Mouse (Mus musculus): ENCODE measurements around the gene Ap2s1. TPM values are rescaled to one million over a fixed set of nuclear protein-coding genes. Genes with fewer than 3 reads are reported as not detected.

The Ap2s1 gene
- polyA plus RNA-seq, 1 experiment from 2014 or later = 162 TPM

DNA sequence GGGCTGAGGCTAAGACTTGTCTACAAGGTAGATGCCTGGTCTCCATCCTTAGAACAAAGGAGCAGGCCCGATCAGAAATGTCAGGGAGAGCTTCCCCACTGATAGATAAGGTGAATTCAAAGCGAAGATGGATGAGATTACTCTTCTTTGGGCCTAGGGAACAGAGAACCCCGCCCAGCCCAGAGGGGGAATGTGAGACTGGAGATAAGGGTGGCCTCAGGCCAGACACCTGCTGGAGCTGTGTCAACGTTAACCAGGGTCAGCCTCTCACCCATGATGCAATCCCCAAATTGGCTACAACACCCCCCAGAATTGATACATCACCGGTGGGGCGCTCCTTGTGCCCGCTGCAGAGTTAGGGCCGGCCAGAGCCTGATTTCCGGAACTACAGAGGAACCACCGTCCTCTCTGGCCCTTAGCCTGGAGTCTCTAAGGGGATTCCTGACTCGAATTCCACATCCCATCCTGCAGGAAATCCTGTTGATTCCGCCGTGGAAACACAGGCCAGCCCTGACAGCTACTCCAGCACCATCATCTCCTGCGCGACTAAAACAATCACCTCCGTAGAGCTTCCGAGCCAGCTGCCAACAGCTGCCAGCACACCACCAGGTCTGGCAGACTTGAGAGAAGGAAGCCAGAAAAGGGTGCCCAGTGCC lies 17.3 kb downstream of the Ap2s1 start:
- ATAC-seq (ENCODE audit: insufficient read depth) = no peak
- peaks cover 11% of the 10 kb centered on the region for H3K4me1 ChIP-seq (replicated peaks)
- no peak overlapping the region for H3K4me3 ChIP-seq (replicated peaks)
- H3K4me2 ChIP-seq = 0 out of 2 replicates have a peak overlapping the region, but pooled peaks have one; percentile 5
- 31% methylated on average over 17 of the region's 17 CpGs for WGBS (ENCODE audit: insufficient replicate concordance)
- no peak overlapping the region for H3K27ac ChIP-seq (replicated peaks)
- H3K9ac ChIP-seq = no peak overlapping the region
- no peaks in the 10 kb centered on the region for H3K36me3 ChIP-seq (replicated peaks)
- peaks cover 4% of the 10 kb centered on the region; the same call in 1 of the 2 replicates for H3K27me3 ChIP-seq
- H3K9me3 ChIP-seq (replicated peaks) = no peaks in the 10 kb centered on the region

GRCm38 (mm10) chr7:16758872-16759574 lies 20.8 kb downstream of the Ap2s1 start:
- Histone ChIP-seq H3K27me3 (peaks cover 14% of the 10 kb centered on the region), H3K9ac (no peak overlapping the region), H3K27ac (replicated peaks) (no peak overlapping the region), H3K4me3 (replicated peaks) (no peak overlapping the region), H3K9me3 (replicated peaks) (no peaks in the 10 kb centered on the region), H3K4me2 (no peak overlapping the region), H3K4me1 (replicated peaks) (peaks cover 9% of the 10 kb centered on the region), H3K36me3 (replicated peaks) (no peaks in the 10 kb centered on the region)
- 54% methylated on average over 11 of the region's 11 CpGs for WGBS (ENCODE audit: insufficient replicate concordance)
- ATAC-seq (ENCODE audit: insufficient read depth) = no peak

GRCm38 (mm10) chr7:16760292-16760691 lies 22.1 kb downstream of the Ap2s1 start:
- Histone ChIP-seq H3K27ac (replicated peaks) (no peak overlapping the region), H3K4me2 (no peak overlapping the region), H3K4me1 (replicated peaks) (peaks cover 6% of the 10 kb centered on the region), H3K9me3 (replicated peaks) (no peaks in the 10 kb centered on the region), H3K9ac (no peak overlapping the region), H3K36me3 (replicated peaks) (no peaks in the 10 kb centered on the region), H3K4me3 (replicated peaks) (no peak overlapping the region), H3K27me3 (peaks cover 14% of the 10 kb centered on the region)
- 0 out of 2 replicates have a peak, but pooled peaks have one; percentile 31 for ATAC-seq (ENCODE audit: insufficient read depth)
- WGBS (ENCODE audit: insufficient replicate concordance) = 13% methylated on average over 8 of the region's 8 CpGs

- ATAC-seq (ENCODE audit: insufficient read depth) = no peak
- H3K9ac ChIP-seq = no peak overlapping the region
- 50% methylated on average over 10 of the region's 10 CpGs for WGBS (ENCODE audit: insufficient replicate concordance)
- no peak overlapping the region for H3K4me3 ChIP-seq (replicated peaks)
- H3K27me3 ChIP-seq = peaks cover 9% of the 10 kb centered on the region
- no peak overlapping the region for H3K27ac ChIP-seq (replicated peaks)
- no peaks in the 10 kb centered on the region for H3K36me3 ChIP-seq (replicated peaks)
- H3K4me2 ChIP-seq = no peak overlapping the region
- no peaks in the 10 kb centered on the region for H3K9me3 ChIP-seq (replicated peaks)
- no peaks in the 10 kb centered on the region for H3K4me1 ChIP-seq (replicated peaks)
Observed at GRCm38 (mm10) chr7:16761005-16761481, 22.8 kb downstream of the Ap2s1 start.

GRCm38 (mm10) chr7:16761630-16762029 lies 23.4 kb downstream of the Ap2s1 start:
- 56% methylated on average over 5 of the region's 5 CpGs for WGBS (ENCODE audit: insufficient replicate concordance)
- no peaks in the 10 kb centered on the region for H3K9me3 ChIP-seq (replicated peaks)
- no peak overlapping the region for H3K4me3 ChIP-seq (replicated peaks)
- no peak overlapping the region for H3K9ac ChIP-seq
- no peak overlapping the region for H3K4me2 ChIP-seq
- H3K4me1 ChIP-seq (replicated peaks) = no peaks in the 10 kb centered on the region
- no peak overlapping the region for H3K27ac ChIP-seq (replicated peaks)
- no peak for ATAC-seq (ENCODE audit: insufficient read depth)
- peaks cover 9% of the 10 kb centered on the region for H3K27me3 ChIP-seq
- H3K36me3 ChIP-seq (replicated peaks) = no peaks in the 10 kb centered on the region

DNA sequence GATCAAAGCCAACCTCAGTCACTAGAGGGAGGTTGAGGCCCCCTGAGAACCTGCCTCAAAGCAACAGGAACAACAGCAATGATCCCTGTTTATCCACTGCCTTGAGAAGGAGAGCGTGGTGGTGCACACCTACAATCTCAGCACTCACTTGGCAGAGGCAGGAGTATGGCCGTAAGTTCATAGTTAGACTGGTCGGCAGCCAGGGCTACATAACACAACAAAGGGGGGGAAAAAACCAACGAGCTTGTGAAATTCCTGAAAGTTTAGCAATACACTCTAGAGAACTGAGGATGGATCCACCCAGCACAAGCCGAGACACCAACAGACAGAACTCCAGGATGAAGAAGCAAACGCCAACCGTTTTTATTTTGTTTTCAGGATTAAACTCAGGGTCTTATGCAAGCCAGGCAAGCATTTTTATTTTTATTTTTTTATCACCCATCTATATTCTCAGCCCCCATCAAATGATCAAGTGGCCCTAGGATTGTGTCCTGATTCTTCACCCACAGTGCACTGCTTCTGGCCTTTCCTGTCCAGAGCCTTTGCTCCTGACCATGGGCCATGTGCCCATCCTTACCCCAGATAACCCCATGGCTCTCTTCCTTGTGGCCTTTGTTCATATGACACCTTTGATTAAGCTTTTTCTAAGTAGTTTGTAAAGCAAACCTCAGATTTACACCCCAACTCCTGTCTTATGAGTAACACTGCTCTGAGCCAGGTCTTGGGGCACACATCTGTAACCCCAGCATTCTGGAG lies 25.4 kb downstream of the Ap2s1 start:
- WGBS (ENCODE audit: insufficient replicate concordance) = 67% methylated on average over 7 of the region's 7 CpGs
- no peak overlapping the region for H3K9ac ChIP-seq

GRCm38 (mm10) chr7:16766443-16766842 lies 28.2 kb downstream of the Ap2s1 start:
- no peak overlapping the region for H3K4me3 ChIP-seq (replicated peaks)
- H3K27me3 ChIP-seq = peaks cover 4% of the 10 kb centered on the region
- no peak overlapping the region for H3K27ac ChIP-seq (replicated peaks)
- WGBS (ENCODE audit: insufficient replicate concordance) = 50% methylated on average over 2 of the region's 2 CpGs
- no peak for ATAC-seq (ENCODE audit: insufficient read depth)
- H3K4me2 ChIP-seq = no peak overlapping the region
- H3K9ac ChIP-seq = no peak overlapping the region
- no peaks in the 10 kb centered on the region for H3K36me3 ChIP-seq (replicated peaks)
- no peaks in the 10 kb centered on the region for H3K4me1 ChIP-seq (replicated peaks)
- H3K9me3 ChIP-seq (replicated peaks) = no peaks in the 10 kb centered on the region

More for the DNA sequence above, 25.4 kb downstream of the Ap2s1 start:
- H3K36me3 ChIP-seq (replicated peaks) = no peaks in the 10 kb centered on the region
- no peaks in the 10 kb centered on the region for H3K4me1 ChIP-seq (replicated peaks)
- no peak overlapping the region for H3K4me3 ChIP-seq (replicated peaks)
- ATAC-seq (ENCODE audit: insufficient read depth) = no peak
- H3K27ac ChIP-seq (replicated peaks) = no peak overlapping the region
- peaks cover 9% of the 10 kb centered on the region for H3K27me3 ChIP-seq
- no peaks in the 10 kb centered on the region for H3K9me3 ChIP-seq (replicated peaks)
- H3K4me2 ChIP-seq = no peak overlapping the region

- ATAC-seq (ENCODE audit: insufficient read depth) = no peak
- Histone ChIP-seq H3K27ac (replicated peaks) (no peak overlapping the region), H3K4me2 (no peak overlapping the region), H3K9ac (no peak overlapping the region), H3K27me3 (peaks cover 4% of the 10 kb centered on the region; the same call in 1 of the 2 replicates), H3K4me1 (replicated peaks) (peaks cover 11% of the 10 kb centered on the region), H3K4me3 (replicated peaks) (no peak overlapping the region), H3K36me3 (replicated peaks) (no peaks in the 10 kb centered on the region), H3K9me3 (replicated peaks) (0 out of 2 replicates have a peak, but pooled peaks cover 4% of the 10 kb centered on the region)
- 47% methylated on average over 5 of the region's 5 CpGs for WGBS (ENCODE audit: insufficient replicate concordance)
Observed at GRCm38 (mm10) chr7:16775888-16776287, 37.7 kb downstream of the Ap2s1 start.

- Histone ChIP-seq H3K9ac (no peak overlapping the region), H3K4me3 (replicated peaks) (no peak overlapping the region), H3K27me3 (no peaks in the 10 kb centered on the region), H3K36me3 (replicated peaks) (peaks cover 12% of the 10 kb centered on the region), H3K9me3 (replicated peaks) (no peaks in the 10 kb centered on the region), H3K4me2 (no peak overlapping the region), H3K27ac (replicated peaks) (no peak overlapping the region; the same call in 1 of the 2 replicates), H3K4me1 (replicated peaks) (peaks cover 36% of the 10 kb centered on the region)
- ATAC-seq (ENCODE audit: insufficient read depth) = no peak
- WGBS (ENCODE audit: insufficient replicate concordance) = 75% methylated on average over 5 of the region's 5 CpGs
Observed at GRCm38 (mm10) chr7:16780076-16780475, 41.9 kb downstream of the Ap2s1 start.

DNA sequence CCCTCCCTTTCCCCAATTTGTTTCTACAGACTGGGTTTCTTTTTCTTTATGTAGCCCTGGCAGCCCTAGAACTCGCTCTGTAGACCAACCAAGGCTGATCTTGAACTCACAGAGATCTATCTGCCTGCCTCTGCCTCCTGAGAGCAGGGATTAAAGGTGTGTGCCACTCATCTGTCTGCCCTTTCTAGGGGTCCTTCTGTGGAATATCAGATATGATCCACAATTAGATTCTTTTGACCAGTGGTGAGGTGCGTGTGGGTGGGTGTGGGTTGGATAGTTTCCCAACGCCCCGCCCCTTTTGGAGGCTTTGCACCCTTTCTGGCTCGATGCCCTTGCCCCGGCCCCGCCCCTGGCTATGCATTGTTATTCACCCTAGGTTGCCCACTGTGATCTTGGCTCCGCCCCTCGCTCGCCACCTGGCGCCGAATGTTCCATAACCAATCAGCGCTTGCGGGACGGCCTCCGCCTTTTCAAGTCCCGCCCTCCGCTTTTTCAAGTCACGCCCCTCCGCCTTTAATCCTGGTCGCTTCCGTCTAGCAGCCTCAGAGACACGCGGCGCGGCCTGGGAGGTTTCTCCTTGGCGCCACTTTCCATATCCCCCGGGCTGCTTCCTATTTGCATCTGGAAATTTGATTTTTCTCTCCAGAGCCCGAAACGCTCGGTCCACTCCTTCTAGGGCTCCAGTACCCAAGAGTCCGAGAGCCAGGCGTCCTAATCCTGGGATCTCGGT lies 42.8 kb downstream of the Ap2s1 start, which contains the start of gene Slc1a5:
Gene Slc1a5, plus strand, starts transcription at position 516 of the 730 bp plus-strand sequence.
- H3K27me3 ChIP-seq = no peaks in the 10 kb centered on the region
- ATAC-seq (ENCODE audit: insufficient read depth) = peak; percentile 55
- peak within 1 kb of the TSS; percentile 98 for H3K4me3 ChIP-seq (replicated peaks)
- H3K9ac ChIP-seq = peak within 1 kb of the TSS; percentile 98
- H3K4me2 ChIP-seq = peak within 1 kb of the TSS; percentile 84
- H3K9me3 ChIP-seq (replicated peaks) = no peaks in the 10 kb centered on the region
- H3K27ac ChIP-seq (replicated peaks) = peak within 1 kb of the TSS; percentile 98
- peaks cover 21% of the 10 kb centered on the region for H3K36me3 ChIP-seq (replicated peaks)
- 2% methylated on average over 34 of the region's 34 CpGs for WGBS (ENCODE audit: insufficient replicate concordance)
- H3K4me1 ChIP-seq (replicated peaks) = peaks cover 45% of the 10 kb centered on the region
